Mouse (Mus musculus) lung, postnatal 0 days (tissue): ENCODE measurements at regions not wholly inside any gene's neighbourhood (a gene's known extent, or its start where the extent isn't known, plus 50 kb on each side); places are given as distances from the start of the nearest gene placed in this dataset.

Experiments
- ATAC-seq: fragments of 200-750 bp; cut with Nextera tagmentation; 2 replicates; pipeline ENCODE4 v1.8.0; 2017; ENCODE audit warnings: moderate library complexity
- DNase-seq: peaks from one replicate; pipeline ENCODE4 v3.0.0-alpha.2; 2016; ENCODE audit warnings: low spot score
- H3K27ac ChIP-seq: fragments of 300-500 bp; sonication (generic); 2 replicates; pipeline ENCODE4 v1.5.1; 2014; ENCODE audit warnings: antibody characterized with exemption, mild to moderate bottlenecking, low read length, mixed read lengths
- H3K27me3 ChIP-seq: fragments of 300-500 bp; sonication (generic); replicated peaks from 2 replicates; pipeline ENCODE4 v1.6.1; 2014; ENCODE audit warnings: low read length, mixed read lengths; ENCODE audit not compliant: insufficient read depth
- H3K36me3 ChIP-seq: fragments of 300-500 bp; sonication (generic); 2 replicates; pipeline ENCODE4 v1.6.1; 2014; ENCODE audit warnings: low read length, mixed read lengths; ENCODE audit not compliant: insufficient read depth
- H3K4me1 ChIP-seq: fragments of 300-500 bp; sonication (generic); 2 replicates; pipeline ENCODE4 v1.6.1; 2014; ENCODE audit warnings: antibody characterized with exemption, low read depth, low read length, mixed read lengths; ENCODE audit not compliant: insufficient read depth
- H3K4me2 ChIP-seq: fragments of 300-500 bp; sonication (generic); replicated peaks from 2 replicates; pipeline ENCODE4 v1.6.1; 2014; ENCODE audit warnings: low read depth, mild to moderate bottlenecking, low read length, moderate library complexity, mixed read lengths
- H3K4me3 ChIP-seq: fragments of 300-500 bp; sonication (generic); 2 replicates; pipeline ENCODE4 v1.5.1; 2014; ENCODE audit warnings: low read depth, low read length
- H3K9ac ChIP-seq: fragments of 300-500 bp; sonication (generic); replicated peaks from 2 replicates; pipeline ENCODE4 v1.6.1; 2014; ENCODE audit warnings: low read depth, mild to moderate bottlenecking
- H3K9me3 ChIP-seq: fragments of 300-500 bp; sonication (generic); 2 replicates; pipeline ENCODE4 v1.6.1; 2016; ENCODE audit warnings: low read length, mixed read lengths
- CTCF ChIP-seq: IDR thresholded peaks from 2 replicates; pipeline ENCODE4 v1.5.1; 2016; ENCODE audit warnings: antibody characterized with exemption, mild to moderate bottlenecking
- EP300 ChIP-seq: IDR thresholded peaks from 2 replicates; pipeline ENCODE4 v1.6.1; 2016; ENCODE audit warnings: antibody characterized with exemption, mild to moderate bottlenecking, control low read depth
- WGBS: fragments of 180-500 bp; shearing (Covaris S2); extraction: QIAGEN DNeasy Blood & Tissue Kit; methylation state at CpG from one replicate; pipeline ENCODE4 v1.1.7; 2014; 5-methylcytosine and 5-hydroxymethylcytosine counted together

DNA sequence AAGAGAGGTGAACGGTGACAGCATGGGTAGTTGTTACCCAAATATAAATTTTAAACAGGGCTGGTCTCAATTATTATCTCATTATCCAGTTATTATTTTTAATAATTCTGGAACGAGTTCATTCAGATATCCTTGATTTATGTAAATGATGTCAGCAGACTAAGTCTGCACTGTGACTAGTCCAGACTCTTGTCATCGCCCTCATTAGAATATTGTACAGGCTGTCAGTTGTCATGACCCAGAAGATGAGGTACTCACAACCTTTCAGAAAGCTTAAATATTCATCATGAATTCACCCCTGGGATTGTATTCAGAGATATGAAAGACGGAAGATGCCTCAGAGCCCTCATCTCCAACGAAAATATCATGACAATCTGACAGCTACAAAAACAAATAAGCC, 300.3 kb upstream of the Nrsn1 start:
- no peaks in the 10 kb centered on the region for H3K4me1 ChIP-seq
- no peak for TF ChIP-seq EP300
- TF ChIP-seq CTCF = no peak
- WGBS = 57% methylated on average over 5 of the region's 5 CpGs
- H3K4me2 ChIP-seq = no peak overlapping the region
- DNase-seq (no peak), ATAC-seq (no peak)
- no peaks in the 10 kb centered on the region for H3K9me3 ChIP-seq
- H3K27me3 ChIP-seq = no peaks in the 10 kb centered on the region
- no peak overlapping the region for H3K4me3 ChIP-seq
- H3K36me3 ChIP-seq = no peaks in the 10 kb centered on the region
- no peak overlapping the region for H3K9ac ChIP-seq
- H3K27ac ChIP-seq = no peak overlapping the region

DNA sequence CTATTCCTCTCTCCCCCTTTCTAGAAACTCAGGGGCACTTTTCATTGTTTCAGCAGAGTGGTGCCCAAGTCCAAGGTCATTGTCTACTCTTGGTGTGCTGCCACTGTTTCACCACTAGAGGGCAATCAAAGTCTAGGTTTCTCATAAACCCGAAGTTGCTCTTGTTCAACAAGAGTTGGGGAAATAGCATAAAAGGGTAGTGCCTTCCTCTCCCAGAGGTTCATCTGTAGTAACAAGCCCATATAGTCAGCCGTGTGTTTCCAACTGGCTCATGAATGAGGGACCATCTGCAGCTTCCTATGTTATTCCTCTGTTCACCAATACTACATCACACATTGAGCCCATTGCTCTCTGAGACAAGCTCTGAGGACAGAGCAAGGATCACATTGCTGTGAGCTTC, 292.4 kb upstream of the Nrsn1 start:
- Histone ChIP-seq H3K4me2 (no peak overlapping the region), H3K36me3 (no peaks in the 10 kb centered on the region), H3K4me1 (no peaks in the 10 kb centered on the region), H3K9ac (no peak overlapping the region), H3K4me3 (no peak overlapping the region), H3K9me3 (no peaks in the 10 kb centered on the region), H3K27me3 (no peaks in the 10 kb centered on the region), H3K27ac (no peak overlapping the region)
- ATAC-seq = no peak
- 6% methylated on average over 2 of the region's 2 CpGs for WGBS
- peak; percentile 69 for DNase-seq
- TF ChIP-seq CTCF (peak; percentile 91), EP300 (no peak)

DNA sequence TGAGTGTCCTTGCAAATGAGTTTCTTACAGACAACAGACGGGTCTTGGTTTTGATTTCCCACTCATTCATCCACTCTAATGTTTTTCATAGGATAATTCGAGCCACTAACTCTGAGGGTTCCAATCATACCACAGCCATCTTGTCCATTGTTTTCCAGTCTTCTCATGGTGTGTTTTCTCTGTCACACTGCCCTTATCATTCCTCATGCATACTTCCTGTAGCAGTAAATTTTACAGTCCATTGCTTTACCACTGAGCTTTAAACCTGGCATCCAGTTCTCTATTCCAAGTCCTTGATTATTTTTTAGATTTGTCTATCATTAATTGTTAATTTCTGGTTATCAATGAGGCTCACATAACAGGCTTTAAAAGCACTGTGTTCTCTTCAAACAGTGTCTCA, 290.0 kb upstream of the Nrsn1 start:
- Histone ChIP-seq H3K27me3 (no peaks in the 10 kb centered on the region), H3K27ac (no peak overlapping the region), H3K4me3 (no peak overlapping the region), H3K9me3 (no peaks in the 10 kb centered on the region), H3K36me3 (no peaks in the 10 kb centered on the region), H3K4me2 (no peak overlapping the region), H3K9ac (no peak overlapping the region), H3K4me1 (no peaks in the 10 kb centered on the region)
- TF ChIP-seq CTCF = no peak
- TF ChIP-seq EP300 = no peak
- ATAC-seq (no peak), DNase-seq (no peak)
- 42% methylated on average over 2 of the region's 2 CpGs for WGBS

DNA sequence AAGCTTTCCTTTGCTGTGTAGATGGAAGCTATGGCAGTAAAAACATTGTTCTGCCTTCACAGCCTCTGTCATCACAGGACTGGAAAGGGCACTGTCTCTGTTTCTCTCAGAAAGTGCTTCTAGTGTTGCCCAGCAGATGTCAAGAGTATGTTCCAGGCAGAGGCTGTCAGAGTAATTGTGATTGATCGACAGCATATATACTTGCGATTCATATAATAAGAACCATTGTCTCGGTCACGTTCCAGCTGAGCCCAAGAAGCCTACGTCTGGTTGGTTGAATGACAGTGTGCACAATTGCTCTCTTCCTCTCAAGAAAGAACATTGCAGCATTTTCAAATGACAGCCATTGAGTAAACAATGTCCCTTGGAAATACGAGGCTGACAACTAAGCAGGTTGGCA, 284.7 kb upstream of the Nrsn1 start:
- Histone ChIP-seq H3K9me3 (no peaks in the 10 kb centered on the region), H3K27ac (no peak overlapping the region), H3K4me2 (no peak overlapping the region), H3K36me3 (no peaks in the 10 kb centered on the region), H3K9ac (no peak overlapping the region), H3K27me3 (no peaks in the 10 kb centered on the region), H3K4me1 (no peaks in the 10 kb centered on the region), H3K4me3 (no peak overlapping the region)
- TF ChIP-seq EP300 (no peak), CTCF (no peak)
- ATAC-seq (no peak), DNase-seq (no peak)
- 75% methylated on average over 6 of the region's 6 CpGs for WGBS

DNA sequence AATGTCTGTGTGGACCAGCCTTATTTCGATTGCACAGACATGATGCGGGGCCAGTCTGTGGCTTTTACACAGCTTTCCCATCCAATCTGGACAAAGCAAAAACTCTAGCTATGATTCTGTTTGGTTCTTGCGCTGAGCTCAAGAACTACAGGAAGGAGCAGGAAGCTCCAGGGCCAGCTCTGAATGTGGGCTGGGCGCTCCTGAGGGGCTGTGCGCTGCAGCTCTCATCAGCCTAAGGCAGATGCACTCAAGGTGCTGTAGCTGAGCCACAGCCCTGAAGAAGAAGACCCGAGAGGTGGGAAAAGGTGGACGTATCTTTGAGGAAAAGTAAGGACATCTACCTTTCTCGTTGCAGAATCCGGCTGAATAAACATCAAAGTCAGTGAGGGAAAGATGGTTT, 278.2 kb upstream of the Nrsn1 start:
- H3K4me1 ChIP-seq = no peaks in the 10 kb centered on the region
- no peak for ATAC-seq
- no peak overlapping the region for H3K27ac ChIP-seq
- no peak overlapping the region for H3K4me2 ChIP-seq
- no peaks in the 10 kb centered on the region for H3K27me3 ChIP-seq
- no peaks in the 10 kb centered on the region for H3K9me3 ChIP-seq
- no peak for DNase-seq
- no peak overlapping the region for H3K4me3 ChIP-seq
- no peak overlapping the region for H3K9ac ChIP-seq
- H3K36me3 ChIP-seq = no peaks in the 10 kb centered on the region
- 84% methylated on average over 9 of the region's 9 CpGs for WGBS
- no peak for TF ChIP-seq EP300
- no peak for TF ChIP-seq CTCF

- no peaks in the 10 kb centered on the region for H3K9me3 ChIP-seq
- no peaks in the 10 kb centered on the region for H3K36me3 ChIP-seq
- H3K27me3 ChIP-seq = no peaks in the 10 kb centered on the region
- H3K4me2 ChIP-seq = no peak overlapping the region
- H3K4me1 ChIP-seq = no peaks in the 10 kb centered on the region
- TF ChIP-seq EP300 (no peak), CTCF (no peak)
- H3K9ac ChIP-seq = no peak overlapping the region
- no peak overlapping the region for H3K27ac ChIP-seq
- ATAC-seq = no peak
- no peak for DNase-seq
- 79% methylated on average over 12 of the region's 12 CpGs for WGBS
- H3K4me3 ChIP-seq = no peak overlapping the region
These were observed 277.1 kb upstream of the Nrsn1 start for GRCm38 (mm10) chr13:25547150-25548145.

GRCm38 (mm10) chr13:25524094-25524493, 253.8 kb upstream of the Nrsn1 start:
- TF ChIP-seq CTCF (no peak), EP300 (no peak)
- no peaks in the 10 kb centered on the region for H3K36me3 ChIP-seq
- H3K4me1 ChIP-seq = no peaks in the 10 kb centered on the region
- H3K9me3 ChIP-seq = no peaks in the 10 kb centered on the region
- DNase-seq (no peak), ATAC-seq (no peak)
- H3K4me2 ChIP-seq = no peak overlapping the region
- no peak overlapping the region for H3K4me3 ChIP-seq
- 21% methylated on average over 3 of the region's 3 CpGs for WGBS
- H3K9ac ChIP-seq = no peak overlapping the region
- no peaks in the 10 kb centered on the region for H3K27me3 ChIP-seq
- no peak overlapping the region for H3K27ac ChIP-seq
